Comparison of ENCODE assay signal across 15 mouse cellular contexts in genomic region chr4:154267511-154267910, GRCm38 (mm10).
"Had no signal": no experiment of that assay in that cellular context is flagged by ENCODE, and none has a peak within 500 bp of the region (broad histone marks: within the 10 kb centered on the region; RNA-seq: fewer than 3 reads in every experiment).

No protein-coding gene starts in this region.

- H3K27ac ChIP-seq: kidney, postnatal 0 days; limb, embryonic 13.5 days; liver, embryonic 14.5 days; midbrain, embryonic 13.5 days; stomach, postnatal 0 days had no signal

- H3K9me3 ChIP-seq: midbrain, embryonic 13.5 days had no signal

- DNase-seq: kidney, adult 9 months; kidney, postnatal 36 days; layer of hippocampus, adult 9-11 months; layer of hippocampus, postnatal 36 days; lung, adult 18-20 months; lung, postnatal 36 days; right cerebral cortex, postnatal 25 days; thymus, adult 18-20 months; thymus, postnatal 14 days had no signal

- H3K4me3 ChIP-seq: limb, embryonic 13.5 days; megakaryocyte, embryonic 14.5 days; midbrain, embryonic 13.5 days had no signal

- ATAC-seq: midbrain, embryonic 13.5 days had no signal

- H3K4me1 ChIP-seq: limb, embryonic 13.5 days; megakaryocyte, embryonic 14.5 days; midbrain, embryonic 13.5 days had no signal

- H3K27me3 ChIP-seq: limb, embryonic 13.5 days; midbrain, embryonic 13.5 days had no signal
